Mouse (Mus musculus): ENCODE measurements around the gene Gm10306. TPM values are rescaled to one million over a fixed set of nuclear protein-coding genes. Genes with fewer than 3 reads are reported as not detected.

Gene Gm10306
- polyA plus RNA-seq (2015; fragmentation: Nextera tagmentation; extraction: Ambion mirVana), result 0.93 TPM in 1 of 2 replicates, not detected in the other

- 1% methylated on average over 83 of the region's 83 CpGs for WGBS
- H3K9ac ChIP-seq, result peak within 1 kb of the TSS; percentile 84
- peaks cover 10% of the 10 kb centered on the region for H3K4me1 ChIP-seq
- H3K9me3 ChIP-seq (replicated peaks), result no peaks in the 10 kb centered on the region
- peak within 1 kb of the TSS; percentile 90 for H3K27ac ChIP-seq
- peak within 1 kb of the TSS; percentile 77 for H3K4me2 ChIP-seq
- H3K36me3 ChIP-seq (ENCODE audit: poor library complexity, severe bottlenecking), result no peaks in the 10 kb centered on the region
- no peaks in the 10 kb centered on the region for H3K27me3 ChIP-seq
- H3K4me3 ChIP-seq, result peak within 1 kb of the TSS; percentile 95
- ATAC-seq, result peak; percentile 99
These were observed at the start of gene Gm10306, which contains the start of gene Caap1 for GRCm38 (mm10) chr4:94556265-94557054. TSS of gene Gm10306 (plus strand) at chr4:94556546. TSS of gene Caap1 (minus strand) at chr4:94556796.

GRCm38 (mm10) chr4:94515366-94515765 is 41.0 kb upstream of the Gm10306 start:
- Histone ChIP-seq H3K27ac (no peak overlapping the region), H3K36me3 (ENCODE audit: poor library complexity, severe bottlenecking) (peaks cover 26% of the 10 kb centered on the region), H3K9me3 (replicated peaks) (no peaks in the 10 kb centered on the region), H3K4me2 (no peak overlapping the region), H3K4me3 (no peak overlapping the region), H3K9ac (no peak overlapping the region), H3K27me3 (no peaks in the 10 kb centered on the region), H3K4me1 (no peaks in the 10 kb centered on the region)
- 54% methylated on average over 3 of the region's 3 CpGs for whole genome bisulfite sequencing
- ATAC-seq, result no peak

- no peaks in the 10 kb centered on the region for H3K9me3 ChIP-seq (replicated peaks)
- no peak overlapping the region for H3K4me3 ChIP-seq
- H3K36me3 ChIP-seq (ENCODE audit: poor library complexity, severe bottlenecking), result peaks cover 9% of the 10 kb centered on the region
- WGBS, result 71% methylated on average over 4 of the region's 4 CpGs
- no peak overlapping the region for H3K4me2 ChIP-seq
- ATAC-seq, result 0 out of 2 replicates have a peak, but pooled peaks have one; percentile 51
- no peaks in the 10 kb centered on the region for H3K27me3 ChIP-seq
- no peaks in the 10 kb centered on the region for H3K4me1 ChIP-seq
- H3K27ac ChIP-seq, result no peak overlapping the region
- H3K9ac ChIP-seq, result no peak overlapping the region
These were observed 38.7 kb upstream of the Gm10306 start for GRCm38 (mm10) chr4:94517631-94518030.

GRCm38 (mm10) chr4:94523321-94523720 is 33.0 kb upstream of the Gm10306 start:
- no peaks in the 10 kb centered on the region for H3K4me1 ChIP-seq
- H3K9me3 ChIP-seq (replicated peaks), result no peaks in the 10 kb centered on the region
- H3K27ac ChIP-seq, result no peak overlapping the region

GRCm38 (mm10) chr4:94529448-94529847 is 26.9 kb upstream of the Gm10306 start:
- no peaks in the 10 kb centered on the region for H3K27me3 ChIP-seq
- no peaks in the 10 kb centered on the region for H3K9me3 ChIP-seq (replicated peaks)
- H3K36me3 ChIP-seq (ENCODE audit: poor library complexity, severe bottlenecking), result 0 out of 2 replicates have a peak, but pooled peaks cover 2% of the 10 kb centered on the region
- ATAC-seq, result no peak
- no peak overlapping the region for H3K9ac ChIP-seq
- H3K4me1 ChIP-seq, result no peaks in the 10 kb centered on the region
- WGBS, result 97% methylated on average over 1 of the region's 1 CpGs
- no peak overlapping the region for H3K4me2 ChIP-seq
- H3K4me3 ChIP-seq, result no peak overlapping the region
- H3K27ac ChIP-seq, result no peak overlapping the region

More at GRCm38 (mm10) chr4:94523321-94523720, 33.0 kb upstream of the Gm10306 start:
- H3K27me3 ChIP-seq, result no peaks in the 10 kb centered on the region
- H3K4me2 ChIP-seq, result no peak overlapping the region
- no peaks in the 10 kb centered on the region for H3K36me3 ChIP-seq (ENCODE audit: poor library complexity, severe bottlenecking)
- no peak for ATAC-seq
- no peak overlapping the region for H3K9ac ChIP-seq
- no peak overlapping the region for H3K4me3 ChIP-seq

- Histone ChIP-seq H3K4me2 (no peak overlapping the region), H3K9me3 (replicated peaks) (no peaks in the 10 kb centered on the region), H3K4me1 (no peaks in the 10 kb centered on the region), H3K36me3 (ENCODE audit: poor library complexity, severe bottlenecking) (peaks cover 11% of the 10 kb centered on the region; the same call in 1 of the 2 replicates), H3K27ac (no peak overlapping the region), H3K27me3 (no peaks in the 10 kb centered on the region), H3K9ac (no peak overlapping the region), H3K4me3 (no peak overlapping the region)
- ATAC-seq, result peak; percentile 27; the same call in 1 of the 2 replicates
These were observed 23.1 kb upstream of the Gm10306 start for GRCm38 (mm10) chr4:94533205-94533604.

GRCm38 (mm10) chr4:94543041-94543440 is 13.3 kb upstream of the Gm10306 start:
- WGBS, result 95% methylated on average over 4 of the region's 4 CpGs

GRCm38 (mm10) chr4:94544321-94544720 is 12.0 kb upstream of the Gm10306 start:
- peaks cover 37% of the 10 kb centered on the region for H3K36me3 ChIP-seq (ENCODE audit: poor library complexity, severe bottlenecking)
- H3K4me3 ChIP-seq, result no peak overlapping the region
- no peak overlapping the region for H3K4me2 ChIP-seq
- no peaks in the 10 kb centered on the region for H3K4me1 ChIP-seq
- no peaks in the 10 kb centered on the region for H3K9me3 ChIP-seq (replicated peaks)
- WGBS, result 74% methylated on average over 7 of the region's 7 CpGs
- no peak overlapping the region for H3K27ac ChIP-seq
- H3K9ac ChIP-seq, result no peak overlapping the region
- no peak for ATAC-seq
- no peaks in the 10 kb centered on the region for H3K27me3 ChIP-seq

More at GRCm38 (mm10) chr4:94543041-94543440, 13.3 kb upstream of the Gm10306 start:
- H3K4me2 ChIP-seq, result no peak overlapping the region
- no peaks in the 10 kb centered on the region for H3K9me3 ChIP-seq (replicated peaks)
- H3K4me3 ChIP-seq, result no peak overlapping the region
- H3K27ac ChIP-seq, result no peak overlapping the region
- H3K27me3 ChIP-seq, result no peaks in the 10 kb centered on the region
- no peak overlapping the region for H3K9ac ChIP-seq
- H3K4me1 ChIP-seq, result no peaks in the 10 kb centered on the region
- no peak for ATAC-seq
- peaks cover 43% of the 10 kb centered on the region for H3K36me3 ChIP-seq (ENCODE audit: poor library complexity, severe bottlenecking)

GRCm38 (mm10) chr4:94554955-94555494 is 1.3 kb upstream of the Gm10306 start:
- Histone ChIP-seq H3K4me2 (peak overlapping the region; percentile 77), H3K27ac (no peak overlapping the region), H3K4me1 (peaks cover 10% of the 10 kb centered on the region), H3K36me3 (ENCODE audit: poor library complexity, severe bottlenecking) (no peaks in the 10 kb centered on the region), H3K4me3 (peak overlapping the region; percentile 95), H3K27me3 (no peaks in the 10 kb centered on the region), H3K9ac (no peak overlapping the region), H3K9me3 (replicated peaks) (no peaks in the 10 kb centered on the region)
- WGBS, result 89% methylated on average over 5 of the region's 5 CpGs
- no peak for ATAC-seq

- H3K27me3 ChIP-seq, result no peaks in the 10 kb centered on the region
- no peak overlapping the region for H3K9ac ChIP-seq
- no peaks in the 10 kb centered on the region for H3K36me3 ChIP-seq (ENCODE audit: poor library complexity, severe bottlenecking)
- peak; percentile 2; the same call in 1 of the 2 replicates for ATAC-seq
- peak overlapping the region; percentile 32; the same call in 1 of the 2 replicates for H3K4me2 ChIP-seq
- 75% methylated on average over 7 of the region's 7 CpGs for WGBS
- peak overlapping the region; percentile 95; the same call in 1 of the 2 replicates for H3K4me3 ChIP-seq
- H3K4me1 ChIP-seq, result peaks cover 10% of the 10 kb centered on the region
- H3K27ac ChIP-seq, result no peak overlapping the region
- H3K9me3 ChIP-seq (replicated peaks), result no peaks in the 10 kb centered on the region
These were observed 799 bp downstream of the Gm10306 start for GRCm38 (mm10) chr4:94557145-94557544.

GRCm38 (mm10) chr4:94559266-94559665 is 2.9 kb downstream of the Gm10306 start:
- Histone ChIP-seq H3K27ac (no peak overlapping the region), H3K4me2 (no peak overlapping the region), H3K9ac (no peak overlapping the region), H3K4me3 (no peak overlapping the region), H3K36me3 (ENCODE audit: poor library complexity, severe bottlenecking) (no peaks in the 10 kb centered on the region), H3K9me3 (replicated peaks) (no peaks in the 10 kb centered on the region), H3K4me1 (peaks cover 10% of the 10 kb centered on the region), H3K27me3 (no peaks in the 10 kb centered on the region)
- no peak for ATAC-seq
- WGBS, result 40% methylated on average over 2 of the region's 2 CpGs

- no peak overlapping the region for H3K9ac ChIP-seq
These were observed 4.0 kb downstream of the Gm10306 start for GRCm38 (mm10) chr4:94560316-94560715.

More at GRCm38 (mm10) chr4:94560316-94560715, 4.0 kb downstream of the Gm10306 start:
- no peak for ATAC-seq
- no peak overlapping the region for H3K4me2 ChIP-seq
- H3K4me3 ChIP-seq, result no peak overlapping the region
- H3K27me3 ChIP-seq, result no peaks in the 10 kb centered on the region
- H3K4me1 ChIP-seq, result peaks cover 6% of the 10 kb centered on the region
- H3K9me3 ChIP-seq (replicated peaks), result no peaks in the 10 kb centered on the region
- no peaks in the 10 kb centered on the region for H3K36me3 ChIP-seq (ENCODE audit: poor library complexity, severe bottlenecking)
- WGBS, result 89% methylated on average over 1 of the region's 1 CpGs
- H3K27ac ChIP-seq, result no peak overlapping the region
